Mouse (Mus musculus) T-helper 2 cell (primary cell): ENCODE results near the gene Hspb8.
"Not testable (repeated sequence)": the region's sequence is repeated elsewhere in the genome, so short reads cannot be mapped to it uniquely, and the experiment has no call there.

Experiments used
- in situ Hi-C: fragments of 300-600 bp; cut with MboI, MseI; formaldehyde crosslinking; loops from one replicate; pipeline ENCODE4 v1.15.1; 2025; ENCODE audit warnings: high pct_unique_total_duplicates

Gene Hspb8

GRCm38 (mm10) chr5:116389856-116390542 lies 32.7 kb downstream of the Hspb8 start:
- in situ Hi-C loops: no loop called here

GRCm38 (mm10) chr5:116389321-116389720 lies 33.3 kb downstream of the Hspb8 start:
- in situ Hi-C loops: no loop called here

- in situ Hi-C loops: no loop called here
Measured at GRCm38 (mm10) chr5:116387302-116387935, 35.2 kb downstream of the Hspb8 start.

GRCm38 (mm10) chr5:116386020-116386419 lies 36.6 kb downstream of the Hspb8 start:
- in situ Hi-C loops: no loop called here

- in situ Hi-C loops: not testable (repeated sequence)
Measured at GRCm38 (mm10) chr5:116382646-116383045, 40.0 kb downstream of the Hspb8 start.

- in situ Hi-C loops: no loop called here
Measured at GRCm38 (mm10) chr5:116381726-116382125, 40.9 kb downstream of the Hspb8 start.

- in situ Hi-C loops: no loop called here
Measured at GRCm38 (mm10) chr5:116381217-116381616, 41.4 kb downstream of the Hspb8 start.

GRCm38 (mm10) chr5:116380384-116380783 lies 42.3 kb downstream of the Hspb8 start:
- in situ Hi-C loops: no loop called here

GRCm38 (mm10) chr5:116378872-116379271 lies 43.8 kb downstream of the Hspb8 start:
- in situ Hi-C loops: loop anchor here (10.0 kb wide), 1 partner anchor 344 kb away; no protein-coding TSS in a partner anchor

GRCm38 (mm10) chr5:116367923-116368322 lies 54.7 kb downstream of the Hspb8 start:
- in situ Hi-C loops: no loop called here

- in situ Hi-C loops: no loop called here
Measured at GRCm38 (mm10) chr5:116366889-116367682, 55.6 kb downstream of the Hspb8 start.

- in situ Hi-C loops: no loop called here
Measured at GRCm38 (mm10) chr5:116361342-116361741, 61.3 kb downstream of the Hspb8 start.

GRCm38 (mm10) chr5:116360751-116361150 lies 61.9 kb downstream of the Hspb8 start:
- in situ Hi-C loops: no loop called here
